Mouse (Mus musculus): Measurements from ENCODE around the gene Tgfbr3.
"Not testable (repeated sequence)": the region's sequence is repeated elsewhere in the genome, so short reads cannot be mapped to it uniquely, and the experiment has no call there.

Gene Tgfbr3

GRCm38 (mm10) chr5:107240276-107240675 is 49.2 kb downstream of the Tgfbr3 start:
- DNase-seq (ENCODE audit: low spot score) = no peak

GRCm38 (mm10) chr5:107237971-107238426 is 51.4 kb downstream of the Tgfbr3 start:
- DNase-seq (ENCODE audit: low spot score) = peak; percentile 52

- no peak for DNase-seq (ENCODE audit: low spot score)
Measured at GRCm38 (mm10) chr5:107236975-107237374, 52.5 kb downstream of the Tgfbr3 start.

GRCm38 (mm10) chr5:107236039-107236438 is 53.4 kb downstream of the Tgfbr3 start:
- no peak for DNase-seq (ENCODE audit: low spot score)

GRCm38 (mm10) chr5:107233366-107234354 is 55.8 kb downstream of the Tgfbr3 start:
- DNase-seq (ENCODE audit: low spot score) = no peak

- DNase-seq (ENCODE audit: low spot score) = no peak
Measured at GRCm38 (mm10) chr5:107230189-107230588, 59.2 kb downstream of the Tgfbr3 start.

GRCm38 (mm10) chr5:107229037-107229436 is 60.4 kb downstream of the Tgfbr3 start:
- DNase-seq (ENCODE audit: low spot score) = no peak

- no peak for DNase-seq (ENCODE audit: low spot score)
Measured at GRCm38 (mm10) chr5:107227580-107227979, 61.8 kb downstream of the Tgfbr3 start.

- no peak for DNase-seq (ENCODE audit: low spot score)
Measured at GRCm38 (mm10) chr5:107224820-107225417, 64.5 kb downstream of the Tgfbr3 start.

- no peak for DNase-seq (ENCODE audit: low spot score)
Measured at GRCm38 (mm10) chr5:107224151-107224550, 65.3 kb downstream of the Tgfbr3 start.

GRCm38 (mm10) chr5:107223483-107223882 is 65.9 kb downstream of the Tgfbr3 start:
- DNase-seq (ENCODE audit: low spot score) = not testable (repeated sequence)

GRCm38 (mm10) chr5:107223029-107223428 is 66.4 kb downstream of the Tgfbr3 start:
- DNase-seq (ENCODE audit: low spot score) = no peak

- no peak for DNase-seq (ENCODE audit: low spot score)
Measured at GRCm38 (mm10) chr5:107222670-107223005, 66.8 kb downstream of the Tgfbr3 start.

- DNase-seq (ENCODE audit: low spot score) = peak; percentile 46
Measured at GRCm38 (mm10) chr5:107221892-107222669, 67.3 kb downstream of the Tgfbr3 start.

- DNase-seq (ENCODE audit: low spot score) = no peak
Measured at GRCm38 (mm10) chr5:107220936-107221335, 68.5 kb downstream of the Tgfbr3 start.

- no peak for DNase-seq (ENCODE audit: low spot score)
Measured at GRCm38 (mm10) chr5:107219883-107220282, 69.5 kb downstream of the Tgfbr3 start.

- no peak for DNase-seq (ENCODE audit: low spot score)
Measured at GRCm38 (mm10) chr5:107219318-107219717, 70.1 kb downstream of the Tgfbr3 start.

GRCm38 (mm10) chr5:107218594-107218993 is 70.8 kb downstream of the Tgfbr3 start:
- no peak for DNase-seq (ENCODE audit: low spot score)

- no peak for DNase-seq (ENCODE audit: low spot score)
Measured at GRCm38 (mm10) chr5:107217139-107217538, 72.3 kb downstream of the Tgfbr3 start.

- DNase-seq (ENCODE audit: low spot score) = no peak
Measured at GRCm38 (mm10) chr5:107213373-107214132, 75.9 kb downstream of the Tgfbr3 start.

GRCm38 (mm10) chr5:107211830-107212370 is 77.5 kb downstream of the Tgfbr3 start:
- no peak for DNase-seq (ENCODE audit: low spot score)

Data from embryo, embryonic 10 days (tissue).